Mouse (Mus musculus): ENCODE results near the gene Serpinb6b.

- TF ChIP-seq CTCF (IDR thresholded peaks at IDR 0.05; ENCODE audit: control insufficient read depth, insufficient read depth, insufficient read length) (no peak), MAX (IDR thresholded peaks at IDR 0.05) (no peak), CEBPB (IDR thresholded peaks at IDR 0.05; ENCODE audit: low read depth) (no peak), USF1 (IDR thresholded peaks at IDR 0.05; ENCODE audit: low read depth) (no peak), MYOD1 (IDR thresholded peaks at IDR 0.05; ENCODE audit: control insufficient read depth, insufficient read length, low read depth) (no peak), FOSL1 (IDR thresholded peaks at IDR 0.05; ENCODE audit: insufficient read depth, low read length, poor library complexity, severe bottlenecking) (no peak)
These were observed 63.1 kb downstream of the Serpinb6b start for GRCm38 (mm10) chr13:33028146-33028545.
